Mouse (Mus musculus) layer of hippocampus, postnatal 25 days (tissue): ENCODE measurements around the gene Rnf187. TPM values are rescaled to one million over a fixed set of nuclear protein-coding genes. Genes with fewer than 3 reads are reported as not detected.
A peak's percentile ranks its signal among the peaks of the same experiment; 100 is the strongest.

Experiments used
- DNase-seq, 2 experiments: peaks; one replicate each; pipeline ENCODE4 v3.0.0; 2022; ENCODE audit warnings: mixed read lengths in 2 of 2, low spot score in 1 of 2; ENCODE audit errors: extremely low spot score in 1 of 2
- total RNA-seq, 2 experiments: library from RNA; stranded (reverse); gene quantifications; 2 replicates each; pipeline ENCODE4 v1.2.3; 2021

The Rnf187 gene
- total RNA-seq, 2 experiments from 2014 or later: 505 to 581 TPM

GRCm38 (mm10) chr11:58967346-58967745, 28.6 kb upstream of the Rnf187 start:
- DNase-seq: no peak

GRCm38 (mm10) chr11:58965001-58965760, 26.5 kb upstream of the Rnf187 start:
- DNase-seq: no peak

- no peak for DNase-seq
These were observed 25.5 kb upstream of the Rnf187 start for GRCm38 (mm10) chr11:58964216-58964615.

- no peak for DNase-seq
These were observed 24.8 kb upstream of the Rnf187 start for GRCm38 (mm10) chr11:58963543-58963942.

- DNase-seq: no peak
These were observed 22.9 kb upstream of the Rnf187 start for GRCm38 (mm10) chr11:58961364-58962177.

GRCm38 (mm10) chr11:58959921-58960465, 21.3 kb upstream of the Rnf187 start:
- peak; percentile 62 to 65 for DNase-seq

- DNase-seq: no peak
These were observed 20.6 kb upstream of the Rnf187 start for GRCm38 (mm10) chr11:58959186-58959825.

- DNase-seq: no peak
These were observed 19.8 kb upstream of the Rnf187 start for GRCm38 (mm10) chr11:58958536-58958935.

GRCm38 (mm10) chr11:58957226-58957914, 18.7 kb upstream of the Rnf187 start:
- DNase-seq: no peak

- no peak for DNase-seq
These were observed 17.1 kb upstream of the Rnf187 start for GRCm38 (mm10) chr11:58955868-58956257.

GRCm38 (mm10) chr11:58955143-58955867, 16.6 kb upstream of the Rnf187 start:
- DNase-seq: no peak

GRCm38 (mm10) chr11:58954420-58955142, 15.9 kb upstream of the Rnf187 start, which contains the start of the genes Hist3h2a and Trim17:
TSS of gene Hist3h2a (plus strand) at chr11:58954685.
TSS of gene Trim17 (plus strand) at chr11:58954685.
- DNase-seq: peak; percentile 69 to 78

- DNase-seq: peak in 1 of 2 experiments; percentile 70
These were observed 15.4 kb upstream of the Rnf187 start for GRCm38 (mm10) chr11:58954170-58954419.

- DNase-seq: no peak
These were observed 14.8 kb upstream of the Rnf187 start for GRCm38 (mm10) chr11:58953351-58954169.

- no peak for DNase-seq
These were observed 12.5 kb upstream of the Rnf187 start for GRCm38 (mm10) chr11:58951210-58951609.

- DNase-seq: peak in 1 of 2 experiments; percentile 50
These were observed 11.0 kb upstream of the Rnf187 start for GRCm38 (mm10) chr11:58949480-58950431.
